Mouse (Mus musculus) neutrophil, adult 5-6 weeks (primary cell): ENCODE results near the gene Olfr49. TPM values are rescaled to one million over a fixed set of nuclear protein-coding genes. Genes with fewer than 3 reads are reported as not detected.

Source experiments
- ATAC-seq: fragments of 151-379, 151-347 bp; 2 replicates; pipeline ENCODE4 v1.8.0; 2017; ENCODE audit warnings: mild to moderate bottlenecking, moderate TSS enrichment; ENCODE audit not compliant: insufficient number of reproducible peaks, poor library complexity, low FRiP score, severe bottlenecking; ENCODE audit errors: extremely low read depth
- total RNA-seq: library from RNA; stranded (forward); fragments of 200-1000 nt; gene quantifications from 2 replicates; pipeline ENCODE4 v1.2.3, GENCODE M21; 2017

Olfr49 gene
- total RNA-seq, 1 experiment from 2014 or later = not detected

- ATAC-seq = no peak
These were observed 20.5 kb downstream of the Olfr49 start for GRCm38 (mm10) chr14:54264231-54264630.

GRCm38 (mm10) chr14:54263099-54263498 lies 21.6 kb downstream of the Olfr49 start:
- ATAC-seq = no peak

- ATAC-seq = no peak
These were observed 22.1 kb downstream of the Olfr49 start for GRCm38 (mm10) chr14:54262622-54263021.

- ATAC-seq = no peak
These were observed 23.4 kb downstream of the Olfr49 start for GRCm38 (mm10) chr14:54261386-54261785.

GRCm38 (mm10) chr14:54260196-54260595 lies 24.5 kb downstream of the Olfr49 start:
- ATAC-seq = no peak

- ATAC-seq = no peak
These were observed 25.0 kb downstream of the Olfr49 start for GRCm38 (mm10) chr14:54259722-54260085.

GRCm38 (mm10) chr14:54259003-54259721 lies 25.6 kb downstream of the Olfr49 start:
- peak; percentile 81 for ATAC-seq

- no peak for ATAC-seq
These were observed 26.5 kb downstream of the Olfr49 start for GRCm38 (mm10) chr14:54258131-54258670.

GRCm38 (mm10) chr14:54254670-54255202 lies 30.0 kb downstream of the Olfr49 start:
- no peak for ATAC-seq

- peak; percentile 97 for ATAC-seq
These were observed 30.9 kb downstream of the Olfr49 start, which contains the start of the genes Dad1 and Abhd4 for GRCm38 (mm10) chr14:54253741-54254291. Dad1 (minus strand) TSS chr14:54254104. Abhd4 (plus strand) TSS chr14:54254188.

GRCm38 (mm10) chr14:54250122-54250521 lies 34.6 kb downstream of the Olfr49 start:
- ATAC-seq = no peak

- ATAC-seq = no peak
These were observed 35.4 kb downstream of the Olfr49 start for GRCm38 (mm10) chr14:54249326-54249725.

- no peak for ATAC-seq
These were observed 38.5 kb downstream of the Olfr49 start for GRCm38 (mm10) chr14:54246232-54246631.

- ATAC-seq = no peak
These were observed 40.6 kb downstream of the Olfr49 start for GRCm38 (mm10) chr14:54244183-54244582.

GRCm38 (mm10) chr14:54240542-54240941 lies 44.2 kb downstream of the Olfr49 start:
- no peak for ATAC-seq

GRCm38 (mm10) chr14:54239002-54239736 lies 45.6 kb downstream of the Olfr49 start:
- ATAC-seq = peak; percentile 87

GRCm38 (mm10) chr14:54236881-54237280 lies 47.9 kb downstream of the Olfr49 start:
- ATAC-seq = no peak

GRCm38 (mm10) chr14:54235825-54236540 lies 48.8 kb downstream of the Olfr49 start:
- no peak for ATAC-seq
